Mouse (Mus musculus) CD8-positive naive resting alpha-beta T cell, adult 57 days (primary cell): ENCODE measurements around the gene Unc13d. TPM values are rescaled to one million over a fixed set of nuclear protein-coding genes. Genes with fewer than 3 reads are reported as not detected.

Source experiments
- total RNA-seq: library from RNA; stranded (reverse); gene quantifications from one replicate; pipeline ENCODE4 v1.2.4, GENCODE M21; 2023

The Unc13d gene
- 83.7 TPM for total RNA-seq

GRCm38 (mm10) chr11:116077446-116078204 lies at the start of gene Unc13d:
Gene Unc13d, minus strand, starts transcription at chr11:116077961.

GRCm38 (mm10) chr11:116086258-116087193 lies 8.8 kb upstream of the Unc13d start, which contains the start of gene Wbp2:
Gene Wbp2, minus strand, starts transcription at chr11:116086995.

GRCm38 (mm10) chr11:116030088-116030897 lies 47.5 kb downstream of the Unc13d start, which contains the start of gene Unk:
Gene Unk, plus strand, starts transcription at chr11:116030322.

GRCm38 (mm10) chr11:116027756-116028155 lies 50.0 kb downstream of the Unc13d start, which contains the start of gene H3f3b:
Gene H3f3b, minus strand, starts transcription at chr11:116027962.

GRCm38 (mm10) chr11:116012262-116012947 lies 65.4 kb downstream of the Unc13d start, which contains the start of gene Galk1:
Gene Galk1, minus strand, starts transcription at chr11:116012719.

Other genes with a start within 250 kb of the Unc13d start
- gene Myo15b, start 219.6 kb downstream of the Unc13d start, total RNA-seq, result not detected
- 0.92 TPM for gene Smim5, start 178.0 kb downstream of the Unc13d start, total RNA-seq
- gene Smim6, start 165.9 kb downstream of the Unc13d start, total RNA-seq, result not detected
- gene Sap30bp, start 144.7 kb downstream of the Unc13d start, total RNA-seq, result 41.8 TPM
- 22.9 TPM for gene Recql5, start 144.5 kb downstream of the Unc13d start, total RNA-seq
- not detected for gene Itgb4, start 103.3 kb downstream of the Unc13d start, total RNA-seq
- 21.6 TPM for gene Galk1, start 65.2 kb downstream of the Unc13d start, total RNA-seq
- gene H3f3b, start 50.0 kb downstream of the Unc13d start, total RNA-seq, result 1,697 TPM
- gene Unk, start 47.6 kb downstream of the Unc13d start, total RNA-seq, result 80.3 TPM
- 162 TPM for gene Wbp2, start 9.0 kb upstream of the Unc13d start, total RNA-seq
- 1.2 TPM for gene Trim47, start 49.2 kb upstream of the Unc13d start, total RNA-seq
- gene Trim65, start 53.2 kb upstream of the Unc13d start, total RNA-seq, result 30.8 TPM
- 58.7 TPM for gene Mrpl38, start 60.9 kb upstream of the Unc13d start, total RNA-seq
- gene Fbf1, start 90.2 kb upstream of the Unc13d start, total RNA-seq, result 31.6 TPM
- 37.4 TPM for gene Ten1, start 120.9 kb upstream of the Unc13d start, total RNA-seq
- 35.3 TPM for gene Acox1, start 121.1 kb upstream of the Unc13d start, total RNA-seq
- 0.21 TPM for gene Evpl, start 160.1 kb upstream of the Unc13d start, total RNA-seq
- 62.3 TPM for gene Srp68, start 196.3 kb upstream of the Unc13d start, total RNA-seq
- gene Galr2, start 203.0 kb upstream of the Unc13d start, total RNA-seq, result not detected
- gene Exoc7, start 229.3 kb upstream of the Unc13d start, total RNA-seq, result 53.4 TPM